Mouse (Mus musculus): ENCODE results near the gene Tnfrsf1a. TPM values are rescaled to one million over a fixed set of nuclear protein-coding genes. Genes with fewer than 3 reads are reported as not detected.

The Tnfrsf1a gene
- polyA plus RNA-seq, 3 experiments from 2014 or later = 23.3 to 28.5 (median 24.7) TPM

- ATAC-seq = no peak
Measured at GRCm38 (mm10) chr6:125354352-125355151, 5.4 kb downstream of the Tnfrsf1a start.

- peak; percentile 27 for ATAC-seq
Measured at GRCm38 (mm10) chr6:125355197-125355741, 6.1 kb downstream of the Tnfrsf1a start.

- no peak for ATAC-seq
Measured at GRCm38 (mm10) chr6:125356264-125356663, 7.1 kb downstream of the Tnfrsf1a start.

GRCm38 (mm10) chr6:125357334-125357733 lies 8.2 kb downstream of the Tnfrsf1a start:
- ATAC-seq = no peak

- ATAC-seq = no peak
Measured at GRCm38 (mm10) chr6:125359999-125360398, 10.8 kb downstream of the Tnfrsf1a start.

GRCm38 (mm10) chr6:125360846-125361245 lies 11.7 kb downstream of the Tnfrsf1a start:
- ATAC-seq = no peak

GRCm38 (mm10) chr6:125361467-125362291 lies 12.5 kb downstream of the Tnfrsf1a start:
- ATAC-seq = no peak

- no peak for ATAC-seq
Measured at GRCm38 (mm10) chr6:125363021-125363420, 13.9 kb downstream of the Tnfrsf1a start.

GRCm38 (mm10) chr6:125363451-125364242 lies 14.5 kb downstream of the Tnfrsf1a start:
- ATAC-seq = no peak

GRCm38 (mm10) chr6:125364448-125364847 lies 15.3 kb downstream of the Tnfrsf1a start:
- ATAC-seq = no peak

GRCm38 (mm10) chr6:125365522-125365921 lies 16.4 kb downstream of the Tnfrsf1a start:
- no peak for ATAC-seq

- no peak for ATAC-seq
Measured at GRCm38 (mm10) chr6:125366133-125366532, 17.0 kb downstream of the Tnfrsf1a start.

- ATAC-seq = peak; percentile 51
Measured at GRCm38 (mm10) chr6:125367758-125368371, 18.7 kb downstream of the Tnfrsf1a start.

- no peak for ATAC-seq
Measured at GRCm38 (mm10) chr6:125377042-125377441, 27.9 kb downstream of the Tnfrsf1a start.

- ATAC-seq = no peak
Measured at GRCm38 (mm10) chr6:125377582-125378451, 28.7 kb downstream of the Tnfrsf1a start.

GRCm38 (mm10) chr6:125378621-125379020 lies 29.5 kb downstream of the Tnfrsf1a start:
- no peak for ATAC-seq

GRCm38 (mm10) chr6:125379781-125380180 lies 30.6 kb downstream of the Tnfrsf1a start:
- ATAC-seq = no peak

GRCm38 (mm10) chr6:125380372-125381360 lies 31.5 kb downstream of the Tnfrsf1a start, which contains the start of gene Plekhg6:
Plekhg6 (minus strand) TSS chr6:125380793.
- no peak for ATAC-seq

- no peak for ATAC-seq
Measured at GRCm38 (mm10) chr6:125382024-125382423, 32.9 kb downstream of the Tnfrsf1a start.
